Mouse (Mus musculus) kidney, adult 2 months (tissue): ENCODE measurements around the gene 9630041A04Rik. TPM values are rescaled to one million over a fixed set of nuclear protein-coding genes. Genes with fewer than 3 reads are reported as not detected.

ENCODE experiments used
- DNase-seq: peaks from one replicate; pipeline ENCODE4 v3.0.0; 2021
- H3K27ac ChIP-seq: fragments of 200-500 bp; 2 replicates; pipeline ENCODE4 v1.5.1; 2012; ENCODE audit warnings: low read depth, low read length, control low read depth, inconsistent platforms; ENCODE audit not compliant: insufficient read depth
- H3K27me3 ChIP-seq: fragments of 200-500 bp; replicated peaks from 2 replicates; pipeline ENCODE4 v1.6.1; 2012; ENCODE audit warnings: mild to moderate bottlenecking, moderate library complexity, low read length, inconsistent platforms; ENCODE audit not compliant: control insufficient read depth, insufficient read depth
- H3K36me3 ChIP-seq: fragments of 200-500 bp; 2 replicates; pipeline ENCODE4 v1.6.1; 2012; ENCODE audit warnings: mild to moderate bottlenecking, moderate library complexity, low read length, inconsistent platforms; ENCODE audit not compliant: control insufficient read depth, insufficient read depth
- H3K4me1 ChIP-seq: fragments of 200-500 bp; 2 replicates; pipeline ENCODE4 v1.6.1; 2011; ENCODE audit warnings: low read length; ENCODE audit not compliant: control insufficient read depth, insufficient read depth
- H3K4me3 ChIP-seq: fragments of 200-500 bp; 2 replicates; pipeline ENCODE4 v1.5.1; 2011; ENCODE audit warnings: mild to moderate bottlenecking, low read depth, low read length, control low read depth; ENCODE audit not compliant: insufficient read depth
- CTCF ChIP-seq: fragments of 200-500 bp; conservative IDR thresholded peaks from 2 replicates; pipeline ENCODE4 v1.5.1; 2011; ENCODE audit warnings: low read depth, mild to moderate bottlenecking, control low read depth, low read length, moderate library complexity, mixed read lengths; ENCODE audit not compliant: insufficient read depth, insufficient read length
- POLR2A ChIP-seq: fragments of 200-500 bp; IDR thresholded peaks from one replicate; pipeline ENCODE4 v1.6.1; 2011; ENCODE audit warnings: low read depth, low read length, control low read depth
- WGBS: fragments of 180-500 bp; shearing (Covaris S2); methylation state at CpG from one replicate; pipeline ENCODE4 v1.1.7; 2018; 5-methylcytosine and 5-hydroxymethylcytosine counted together
- polyA plus RNA-seq: library from polyadenylated mRNA; depleted of rRNA; stranded (reverse); fragments of >200 nt; gene quantifications from 2 replicates; pipeline ENCODE4 v1.2.3, GENCODE M21; 2012

The 9630041A04Rik gene
- polyA plus RNA-seq, 1 experiment = not detected

DNA sequence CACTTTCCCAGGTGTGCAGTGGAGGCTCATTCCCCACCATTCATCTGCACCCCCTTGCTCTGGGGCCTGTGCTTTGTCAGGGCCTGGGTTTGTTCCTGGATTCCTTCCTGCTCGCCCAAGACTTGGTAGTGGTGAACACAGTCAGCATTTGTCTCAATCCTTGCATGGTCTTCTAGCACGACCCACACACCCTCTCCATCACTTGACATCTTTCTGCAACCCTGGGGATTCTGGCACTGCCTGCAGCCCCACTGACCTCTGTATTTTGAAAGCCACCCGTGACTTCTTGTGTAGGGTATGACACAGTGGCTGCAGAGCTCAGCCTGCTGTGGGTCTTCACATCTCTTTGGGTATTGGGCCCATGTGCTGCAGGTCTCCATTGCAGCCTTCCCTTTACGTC, 57.1 kb downstream of the 9630041A04Rik start:
- TF ChIP-seq POLR2A (no peak), CTCF (no peak)
- Histone ChIP-seq H3K27ac (no peak overlapping the region), H3K4me3 (no peak overlapping the region), H3K4me1 (no peaks in the 10 kb centered on the region), H3K27me3 (no peaks in the 10 kb centered on the region), H3K36me3 (no peaks in the 10 kb centered on the region)
- WGBS = 89% methylated on average over 4 of the region's 4 CpGs
- no peak for DNase-seq

DNA sequence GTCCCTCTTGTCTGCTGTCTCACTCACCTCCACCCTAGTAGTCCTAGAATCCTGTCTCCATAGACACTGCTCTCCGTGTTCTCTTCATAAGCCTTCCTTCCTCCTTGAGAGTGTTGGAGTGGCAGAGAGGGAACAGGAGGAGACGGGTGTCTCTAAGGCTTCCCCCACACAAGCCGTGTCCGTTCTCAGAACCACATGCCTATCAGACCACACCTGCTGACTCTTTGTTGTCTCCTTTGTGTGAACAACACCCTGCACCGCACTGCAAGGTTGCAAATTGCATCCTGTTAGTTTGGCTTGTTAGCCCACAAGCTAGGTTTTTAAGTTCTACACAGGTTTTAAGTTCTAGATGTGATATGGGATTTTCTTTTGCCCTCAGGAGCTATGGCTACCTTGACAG, 57.7 kb downstream of the 9630041A04Rik start:
- H3K27ac ChIP-seq = no peak overlapping the region
- TF ChIP-seq POLR2A (no peak), CTCF (no peak)
- DNase-seq = no peak
- H3K27me3 ChIP-seq = no peaks in the 10 kb centered on the region
- no peaks in the 10 kb centered on the region for H3K36me3 ChIP-seq
- H3K4me3 ChIP-seq = no peak overlapping the region
- 85% methylated on average over 5 of the region's 5 CpGs for WGBS
- H3K4me1 ChIP-seq = no peaks in the 10 kb centered on the region

DNA sequence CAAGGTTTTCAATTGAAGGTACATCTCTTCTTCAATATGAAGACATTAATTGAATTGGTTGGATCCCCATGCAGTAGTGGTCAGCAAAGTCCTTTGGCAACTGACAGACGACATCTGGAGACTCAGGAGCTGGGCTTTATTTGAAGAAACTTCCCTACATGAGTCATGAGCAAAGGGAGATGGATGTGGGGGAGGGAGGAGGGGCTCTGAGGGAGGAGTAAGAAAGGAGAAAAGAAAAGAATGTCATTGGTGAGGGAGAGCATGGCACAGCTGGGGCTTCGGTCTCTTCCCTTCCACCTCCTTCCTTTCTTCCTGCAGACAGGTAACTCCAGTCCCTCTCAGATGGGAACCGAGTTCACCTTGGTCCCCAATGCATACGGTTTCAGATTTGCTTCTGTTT, 61.2 kb downstream of the 9630041A04Rik start:
- TF ChIP-seq CTCF = no peak
- TF ChIP-seq POLR2A = no peak

DNA sequence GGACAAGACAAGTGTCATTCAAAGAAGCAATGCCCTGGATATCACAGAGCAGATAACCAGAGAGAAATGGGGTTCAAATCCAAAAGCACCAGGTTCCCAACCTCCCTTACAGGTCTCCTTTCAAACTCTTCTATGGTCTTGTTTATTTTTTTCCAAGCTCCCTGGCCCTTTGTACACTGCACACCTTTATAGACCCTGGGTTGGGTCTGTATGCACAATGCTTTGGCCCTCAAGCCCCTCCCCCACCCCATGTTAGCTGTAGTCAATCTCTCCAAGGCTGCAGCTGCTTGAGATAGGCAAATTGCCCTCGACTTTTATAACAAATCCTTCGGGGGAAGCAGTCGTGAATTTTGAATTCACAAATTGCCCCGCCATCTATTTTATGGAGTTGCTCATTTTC, 63.2 kb downstream of the 9630041A04Rik start:
- no peaks in the 10 kb centered on the region for H3K27me3 ChIP-seq
- no peak overlapping the region for H3K4me3 ChIP-seq
- WGBS = 62% methylated on average over 4 of the region's 4 CpGs
- no peak for TF ChIP-seq CTCF
- no peak for TF ChIP-seq POLR2A
- H3K36me3 ChIP-seq = no peaks in the 10 kb centered on the region
- DNase-seq = no peak
- no peak overlapping the region for H3K27ac ChIP-seq
- H3K4me1 ChIP-seq = no peaks in the 10 kb centered on the region

More for the DNA sequence above, 61.2 kb downstream of the 9630041A04Rik start:
- Histone ChIP-seq H3K27me3 (no peaks in the 10 kb centered on the region), H3K4me1 (no peaks in the 10 kb centered on the region), H3K36me3 (no peaks in the 10 kb centered on the region), H3K4me3 (no peak overlapping the region), H3K27ac (no peak overlapping the region)
- no peak for DNase-seq
- WGBS = 77% methylated on average over 4 of the region's 4 CpGs

DNA sequence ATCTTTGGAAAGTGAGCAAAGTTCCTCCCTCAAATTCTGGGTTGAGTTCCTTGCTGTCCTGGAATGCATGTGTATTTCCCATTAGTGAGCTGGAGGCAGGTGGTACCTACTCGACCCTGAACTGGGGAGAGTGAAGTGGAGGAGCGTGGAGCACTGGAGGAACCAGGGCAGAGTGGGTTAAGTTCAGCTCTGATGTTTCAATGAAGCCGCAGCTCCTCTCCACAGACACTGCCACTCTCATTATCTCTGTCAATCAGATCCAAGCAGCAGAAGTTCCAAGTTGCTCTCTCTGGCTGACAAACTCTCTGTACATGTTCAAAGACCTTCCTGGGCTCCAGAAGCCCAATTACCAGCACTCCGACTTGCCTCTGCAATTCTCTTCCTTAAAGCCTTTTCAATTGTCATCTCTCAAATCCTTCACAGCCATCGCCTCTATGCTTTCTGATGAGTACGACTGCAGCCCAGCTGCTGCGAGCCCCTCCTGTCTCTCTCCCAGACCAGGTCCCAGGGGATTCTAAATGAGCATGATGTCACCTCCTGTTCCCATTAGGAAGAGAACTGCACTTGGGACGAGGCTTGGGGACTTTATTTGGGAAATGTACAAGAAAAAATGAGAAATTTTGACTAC, 72.4 kb downstream of the 9630041A04Rik start:
- WGBS = 63% methylated on average over 8 of the region's 8 CpGs
- no peaks in the 10 kb centered on the region for H3K4me1 ChIP-seq

DNA sequence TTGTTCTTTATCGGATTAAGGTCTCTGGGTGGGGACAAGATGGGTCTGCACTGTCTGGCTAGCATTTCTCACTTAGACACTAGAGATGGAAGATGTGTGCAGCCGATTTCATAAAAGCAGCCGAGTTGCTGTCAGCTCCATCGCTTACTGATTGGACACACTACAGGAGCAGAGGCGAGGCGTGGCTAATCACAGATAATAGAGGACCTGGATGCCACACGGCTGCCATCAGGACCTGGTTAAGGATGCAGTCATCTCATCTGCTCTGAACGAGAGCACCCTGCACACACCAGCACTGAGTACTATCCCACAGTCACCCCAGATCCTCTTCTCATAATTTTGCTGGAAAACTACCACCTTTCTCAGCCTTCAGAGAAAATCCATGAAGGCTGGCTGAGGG, 73.2 kb downstream of the 9630041A04Rik start:
- H3K4me3 ChIP-seq = no peak overlapping the region
- H3K4me1 ChIP-seq = no peaks in the 10 kb centered on the region
- TF ChIP-seq POLR2A (no peak), CTCF (no peak)
- DNase-seq = no peak
- WGBS = 84% methylated on average over 8 of the region's 8 CpGs
- H3K27me3 ChIP-seq = no peaks in the 10 kb centered on the region
- no peaks in the 10 kb centered on the region for H3K36me3 ChIP-seq
- H3K27ac ChIP-seq = no peak overlapping the region

More for the DNA sequence above, 72.4 kb downstream of the 9630041A04Rik start:
- Histone ChIP-seq H3K27ac (no peak overlapping the region), H3K4me3 (no peak overlapping the region), H3K36me3 (no peaks in the 10 kb centered on the region), H3K27me3 (no peaks in the 10 kb centered on the region)
- TF ChIP-seq POLR2A (no peak), CTCF (no peak)
- no peak for DNase-seq

DNA sequence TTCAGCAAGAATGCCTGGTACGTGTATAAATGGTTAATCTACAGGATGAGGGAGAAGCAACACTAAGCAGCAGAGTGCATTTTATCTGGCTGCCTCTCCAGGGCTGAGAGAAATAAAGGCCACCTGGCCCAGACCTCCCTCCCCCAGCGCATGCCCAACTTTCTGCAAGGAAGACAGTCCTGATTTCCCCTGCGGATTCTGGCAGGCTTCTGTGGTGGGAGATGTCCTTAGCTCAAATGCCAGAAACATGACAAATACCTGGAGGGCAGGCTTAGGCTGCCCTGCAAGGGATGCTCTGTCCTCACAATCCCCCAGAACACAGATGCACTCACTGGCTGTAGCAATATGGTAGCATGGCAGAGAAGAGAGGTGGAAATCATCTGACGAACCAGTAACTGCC, 76.4 kb downstream of the 9630041A04Rik start:
- Histone ChIP-seq H3K4me1 (no peaks in the 10 kb centered on the region), H3K27ac (no peak overlapping the region), H3K27me3 (no peaks in the 10 kb centered on the region), H3K36me3 (no peaks in the 10 kb centered on the region), H3K4me3 (no peak overlapping the region)
- DNase-seq = no peak
- no peak for TF ChIP-seq CTCF
- TF ChIP-seq POLR2A = no peak
- WGBS = 83% methylated on average over 4 of the region's 4 CpGs

DNA sequence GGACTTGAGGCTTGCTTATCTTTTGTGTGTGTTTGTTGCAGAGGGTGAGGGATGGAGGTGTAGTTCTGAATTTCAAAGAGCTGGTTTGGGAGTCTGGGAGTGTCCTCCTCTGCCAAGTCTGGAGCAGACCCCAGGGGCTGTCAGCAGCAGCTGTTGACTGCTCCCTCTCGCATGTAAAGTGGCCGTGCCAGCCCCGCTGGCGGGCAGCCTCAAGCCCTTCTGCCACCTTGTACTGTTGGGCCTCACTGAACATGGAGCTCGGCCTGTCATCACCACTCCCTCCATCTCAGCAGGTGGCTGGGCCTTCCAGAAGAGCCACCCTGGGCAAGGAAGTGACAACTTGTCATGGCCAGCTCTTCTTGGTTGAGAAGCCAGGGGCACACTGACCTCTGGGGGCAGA, 77.4 kb downstream of the 9630041A04Rik start:
- 72% methylated on average over 5 of the region's 5 CpGs for WGBS

More for the DNA sequence above, 77.4 kb downstream of the 9630041A04Rik start:
- TF ChIP-seq CTCF (no peak), POLR2A (no peak)
- Histone ChIP-seq H3K4me1 (no peaks in the 10 kb centered on the region), H3K4me3 (no peak overlapping the region), H3K27me3 (no peaks in the 10 kb centered on the region), H3K36me3 (no peaks in the 10 kb centered on the region), H3K27ac (no peak overlapping the region)
- DNase-seq = no peak
